Mouse (Mus musculus) liver, embryonic 14.5 days (tissue): Measurements from ENCODE around the gene Xbp1. TPM values are rescaled to one million over a fixed set of nuclear protein-coding genes. Genes with fewer than 3 reads are reported as not detected.
"Not testable (repeated sequence)": the region's sequence is repeated elsewhere in the genome, so short reads cannot be mapped to it uniquely, and the experiment has no call there.

ENCODE experiments used
- ATAC-seq: fragments of 200-750 bp; cut with Nextera tagmentation; 2 replicates; pipeline ENCODE4 v1.8.0; 2017; ENCODE audit warnings: moderate number of reproducible peaks, mild to moderate bottlenecking, moderate library complexity; ENCODE audit not compliant: insufficient read depth
- DNase-seq, 3 experiments: peaks; one replicate each; pipeline ENCODE4 v3.0.0-alpha.2; 2012 to 2013; ENCODE audit warnings: low read depth in 3 of 3, low spot score in 3 of 3
- H3K27ac ChIP-seq: fragments of 300-500 bp; sonication (generic); 2 replicates; pipeline ENCODE4 v1.5.1; 2014; ENCODE audit warnings: moderate library complexity, mild to moderate bottlenecking, control low read depth, inconsistent platforms
- H3K27me3 ChIP-seq: fragments of 300-500 bp; sonication (generic); 2 replicates; pipeline ENCODE4 v1.6.1; 2014; ENCODE audit warnings: mild to moderate bottlenecking, low read length, moderate library complexity; ENCODE audit not compliant: control insufficient read depth, insufficient read depth
- H3K36me3 ChIP-seq: fragments of 300-500 bp; sonication (generic); replicated peaks from 2 replicates; pipeline ENCODE4 v1.6.1; 2014; ENCODE audit warnings: low read depth; ENCODE audit not compliant: control insufficient read depth, insufficient read depth
- H3K4me1 ChIP-seq, 2 experiments: fragments of 200-500 bp in 1 of 2; fragments of 300-500 bp in 1 of 2; sonication (generic) in 1 of 2; replicated peaks; 2 replicates each; pipeline ENCODE4 v1.6.1; 2012 to 2014; ENCODE audit warnings: antibody characterized with exemption in 1 of 2, inconsistent platforms in 1 of 2, low read length in 1 of 2; ENCODE audit not compliant: control insufficient read depth in 2 of 2, insufficient read depth in 2 of 2
- H3K4me2 ChIP-seq: fragments of 300-500 bp; sonication (generic); 2 replicates; pipeline ENCODE4 v1.6.1; 2014; ENCODE audit warnings: low read depth, mild to moderate bottlenecking, control low read depth, moderate library complexity
- H3K4me3 ChIP-seq, 2 experiments: fragments of 200-500 bp in 1 of 2; fragments of 300-500 bp in 1 of 2; sonication (generic) in 1 of 2; 2 replicates each; pipeline ENCODE4 v1.5.1; 2012 to 2014; ENCODE audit warnings: low read depth in 2 of 2, low read length in 2 of 2, mild to moderate bottlenecking in 2 of 2, control low read depth in 1 of 2, inconsistent platforms in 1 of 2, moderate library complexity in 1 of 2; ENCODE audit not compliant: insufficient read depth in 1 of 2
- H3K9ac ChIP-seq: fragments of 300-500 bp; sonication (generic); replicated peaks from 2 replicates; pipeline ENCODE4 v1.6.1; 2014; ENCODE audit warnings: mild to moderate bottlenecking, control low read depth, moderate library complexity
- H3K9me3 ChIP-seq: fragments of 300-500 bp; sonication (generic); 2 replicates; pipeline ENCODE4 v1.6.1; 2016; ENCODE audit warnings: low read length, mixed read lengths; ENCODE audit not compliant: control insufficient read depth
- CTCF ChIP-seq: IDR thresholded peaks from 2 replicates; pipeline ENCODE4 v1.5.1; 2016; ENCODE audit warnings: antibody characterized with exemption, low read depth, control low read depth
- EP300 ChIP-seq: IDR thresholded peaks from 2 replicates; pipeline ENCODE4 v1.6.1; 2016; ENCODE audit warnings: antibody characterized with exemption, low read depth
- WGBS: fragments of 180-500 bp; shearing (Covaris S2); extraction: QIAGEN DNeasy Blood & Tissue Kit; methylation state at CpG from one replicate; pipeline ENCODE4 v1.1.7; 2014; ENCODE audit not compliant: insufficient replicate concordance; 5-methylcytosine and 5-hydroxymethylcytosine counted together
- polyA plus RNA-seq, 2 experiments: library from polyadenylated mRNA; depleted of rRNA in 1 of 2; stranded (reverse) in 1 of 2; unstranded in 1 of 2; fragments of >200 nt; fragmentation: Nextera tagmentation in 1 of 2; extraction: Ambion mirVana in 1 of 2; gene quantifications; 2 replicates each; pipeline versions ENCODE4 v1.2.1 to v1.2.3; 2012 to 2014

The Xbp1 gene
- polyA plus RNA-seq, 2 experiments, result 33.6 to 92.5 TPM

DNA sequence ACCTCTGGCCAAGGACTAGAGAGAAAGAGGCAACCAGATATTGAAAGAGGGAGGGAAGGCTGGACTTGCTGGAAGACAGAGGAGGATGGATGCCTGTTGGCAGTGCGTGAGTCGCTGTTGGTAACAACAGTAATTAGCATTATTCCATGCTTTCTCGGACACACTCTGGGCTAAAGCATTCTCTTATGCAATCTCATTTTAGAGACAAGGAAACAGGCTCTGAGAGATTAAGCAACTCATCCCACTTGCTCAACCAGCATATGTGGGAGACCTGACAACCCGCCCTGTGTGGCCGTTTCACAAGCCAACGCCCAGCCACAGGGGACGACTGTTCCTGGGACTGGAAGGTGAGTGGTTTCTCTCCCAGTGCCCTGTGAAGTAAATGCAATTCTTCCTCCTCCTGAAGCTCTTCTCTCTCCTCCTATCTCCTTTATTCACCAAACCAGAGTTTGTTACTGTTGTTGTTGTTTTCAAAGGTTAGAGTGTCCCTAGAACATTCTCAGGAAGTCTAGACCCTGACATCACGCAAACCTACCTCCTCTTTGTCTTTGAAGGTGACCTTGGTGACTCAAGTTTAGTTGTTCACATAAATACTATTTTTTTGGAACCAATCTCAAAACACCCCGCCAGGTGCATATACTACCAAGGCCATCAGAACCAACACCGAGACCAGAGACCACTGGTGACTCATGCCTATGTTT is 18.0 kb upstream of the Xbp1 start:
- Histone ChIP-seq H3K36me3 (no peaks in the 10 kb centered on the region), H3K4me2 (no peak overlapping the region), H3K4me1 (peaks cover 0 to 21% of the 10 kb centered on the region in 2 experiments; a peak in 2 of 4 replicates), H3K9ac (no peak overlapping the region), H3K9me3 (no peaks in the 10 kb centered on the region), H3K27ac (no peak overlapping the region), H3K4me3 (no peak overlapping the region), H3K27me3 (no peaks in the 10 kb centered on the region)
- no peak for DNase-seq
- no peak for ATAC-seq
- WGBS, result 55% methylated on average over 10 of the region's 10 CpGs
- TF ChIP-seq CTCF, result no peak
- 0 out of 2 replicates have a peak, but pooled peaks have one; percentile 22 for TF ChIP-seq EP300

GRCm38 (mm10) chr11:5505856-5506575 is 14.4 kb upstream of the Xbp1 start:
- TF ChIP-seq EP300 (no peak), CTCF (no peak)
- WGBS, result 9% methylated on average over 18 of the region's 18 CpGs
- Histone ChIP-seq H3K4me2 (peak overlapping the region; percentile 67), H3K4me1 (peaks cover 7 to 33% of the 10 kb centered on the region in 2 experiments; a peak in 3 of 4 replicates), H3K27ac (no peak overlapping the region; the same call in 1 of the 2 replicates), H3K27me3 (no peaks in the 10 kb centered on the region), H3K36me3 (no peaks in the 10 kb centered on the region), H3K9me3 (no peaks in the 10 kb centered on the region), H3K9ac (no peak overlapping the region; the same call in 1 of the 2 replicates), H3K4me3 (peak overlapping the region; percentile 40 to 53)
- ATAC-seq (peak; percentile 54; the same call in 1 of the 2 replicates), DNase-seq (no peak)

- Histone ChIP-seq H3K27ac (no peak overlapping the region), H3K36me3 (no peaks in the 10 kb centered on the region), H3K27me3 (no peaks in the 10 kb centered on the region), H3K4me1 (peaks cover 7 to 29% of the 10 kb centered on the region in 2 experiments; a peak in 3 of 4 replicates), H3K4me2 (no peak overlapping the region), H3K9ac (no peak overlapping the region), H3K9me3 (no peaks in the 10 kb centered on the region), H3K4me3 (no peak overlapping the region)
- 56% methylated on average over 8 of the region's 8 CpGs for WGBS
- peak; percentile 42 for ATAC-seq
- DNase-seq, result no peak
- TF ChIP-seq CTCF, result no peak
- TF ChIP-seq EP300, result no peak
These were observed 11.0 kb upstream of the Xbp1 start for GRCm38 (mm10) chr11:5509215-5510098.

- TF ChIP-seq EP300 (no peak), CTCF (no peak)
These were observed 10.4 kb upstream of the Xbp1 start for GRCm38 (mm10) chr11:5510099-5510391.

GRCm38 (mm10) chr11:5510686-5511085 is 9.8 kb upstream of the Xbp1 start:
- WGBS, result no CpG with 5 or more reads among the region's 2 CpGs
- not testable (repeated sequence) for DNase-seq, H3K27me3 ChIP-seq, H3K4me3 ChIP-seq, H3K9ac ChIP-seq, H3K36me3 ChIP-seq, ATAC-seq, H3K27ac ChIP-seq, H3K9me3 ChIP-seq, H3K4me2 ChIP-seq
- peaks cover 7 to 25% of the 10 kb centered on the region in 2 experiments; a peak in 3 of 4 replicates for H3K4me1 ChIP-seq

More at GRCm38 (mm10) chr11:5510099-5510391, 10.4 kb upstream of the Xbp1 start:
- H3K4me3 ChIP-seq, result no peak overlapping the region
- no peaks in the 10 kb centered on the region for H3K9me3 ChIP-seq
- DNase-seq (no peak), ATAC-seq (no peak)
- no peaks in the 10 kb centered on the region for H3K27me3 ChIP-seq
- WGBS, result 62% methylated on average over 5 of the region's 5 CpGs
- H3K36me3 ChIP-seq, result no peaks in the 10 kb centered on the region
- H3K9ac ChIP-seq, result no peak overlapping the region
- no peak overlapping the region for H3K4me2 ChIP-seq
- no peak overlapping the region for H3K27ac ChIP-seq
- peaks cover 7 to 29% of the 10 kb centered on the region in 2 experiments; a peak in 3 of 4 replicates for H3K4me1 ChIP-seq
